Mouse (Mus musculus) MEL (cell line): ENCODE results near the gene Asb2. TPM values are rescaled to one million over a fixed set of nuclear protein-coding genes. Genes with fewer than 3 reads are reported as not detected.

ENCODE experiments used
- DNase-seq: peaks from one replicate; pipeline ENCODE4 v3.0.0; 2011; ENCODE audit warnings: low read depth, low spot score
- H3K27ac ChIP-seq: 2 replicates; pipeline ENCODE4 v1.5.1; 2012; ENCODE audit warnings: low read depth, mild to moderate bottlenecking, control low read depth, low read length, moderate library complexity; ENCODE audit not compliant: control insufficient read depth
- H3K27me3 ChIP-seq, 2 experiments: fragments of 150-350 bp in 1 of 2; sonication (generic) in 1 of 2; 2 replicates each; pipeline ENCODE4 v1.6.1; 2012; ENCODE audit warnings: low read length in 2 of 2, mild to moderate bottlenecking in 2 of 2, improper control_type of control experiment in 1 of 2, moderate library complexity in 1 of 2; ENCODE audit not compliant: insufficient read depth in 2 of 2, control insufficient read depth in 1 of 2
- H3K36me3 ChIP-seq, 2 experiments: 2 replicates each; pipeline ENCODE4 v1.6.1; 2012 to 2014; ENCODE audit warnings: low read length in 2 of 2, improper control_type of control experiment in 1 of 2, inconsistent platforms in 1 of 2, mild to moderate bottlenecking in 1 of 2; ENCODE audit not compliant: insufficient read depth in 2 of 2, control insufficient read depth in 1 of 2
- H3K4me1 ChIP-seq, 2 experiments: fragments of 150-350 bp in 1 of 2; sonication (generic) in 1 of 2; 2 replicates each; pipeline ENCODE4 v1.6.1; 2012; ENCODE audit warnings: low read length in 2 of 2, improper control_type of control experiment in 1 of 2, mild to moderate bottlenecking in 1 of 2; ENCODE audit not compliant: insufficient read depth in 2 of 2, control insufficient read depth in 1 of 2
- H3K4me3 ChIP-seq, 2 experiments: fragments of 150-350 bp in 1 of 2; sonication (generic) in 1 of 2; 2 replicates each; pipeline ENCODE4 v1.5.1; 2012; ENCODE audit warnings: low read depth in 2 of 2, low read length in 2 of 2, mild to moderate bottlenecking in 2 of 2, moderate library complexity in 2 of 2, control low read depth in 1 of 2, improper control_type of control experiment in 1 of 2; ENCODE audit not compliant: control insufficient read depth in 1 of 2, insufficient read depth in 1 of 2
- H3K79me2 ChIP-seq: 2 replicates; pipeline ENCODE4 v1.6.1; 2012; ENCODE audit warnings: mild to moderate bottlenecking, low read length, moderate library complexity; ENCODE audit not compliant: control insufficient read depth, poor library complexity, insufficient read depth
- H3K9ac ChIP-seq: 2 replicates; pipeline ENCODE4 v1.6.1; 2012; ENCODE audit warnings: low read depth, mild to moderate bottlenecking, control low read depth, low read length, moderate library complexity; ENCODE audit not compliant: control insufficient read depth, poor library complexity, severe bottlenecking
- H3K9me3 ChIP-seq: fragments of 150-350 bp; sonication (generic); replicated peaks from 2 replicates; pipeline ENCODE4 v1.6.1; 2012; ENCODE audit warnings: mild to moderate bottlenecking, low read length, improper control_type of control experiment, moderate library complexity; ENCODE audit not compliant: insufficient read depth
- CHD1 ChIP-seq: IDR thresholded peaks from 2 replicates; pipeline ENCODE4 v1.6.1; 2012; ENCODE audit warnings: low read depth, mild to moderate bottlenecking, inconsistent platforms, low read length, improper control_type of control experiment
- CHD2 ChIP-seq: IDR thresholded peaks from 2 replicates; pipeline ENCODE4 v1.6.1; 2011; ENCODE audit warnings: low read length, improper control_type of control experiment
- E2F4 ChIP-seq: IDR thresholded peaks from 2 replicates; pipeline ENCODE4 v1.6.1; 2011; ENCODE audit warnings: low read depth, low read length, improper control_type of control experiment, borderline replicate concordance
- ELF1 ChIP-seq: IDR thresholded peaks from 2 replicates; pipeline ENCODE4 v1.6.1; 2014; ENCODE audit warnings: low read depth, mild to moderate bottlenecking, inconsistent platforms, low read length, improper control_type of control experiment, moderate library complexity
- EP300 ChIP-seq, 2 experiments: IDR thresholded peaks; 2 replicates each; pipeline ENCODE4 v1.6.1; 2011; ENCODE audit warnings: improper control_type of control experiment in 2 of 2, low read length in 2 of 2, low read depth in 1 of 2, mild to moderate bottlenecking in 1 of 2
- ETS1 ChIP-seq: IDR thresholded peaks from 2 replicates; pipeline ENCODE4 v1.6.1; 2012; ENCODE audit warnings: low read depth, mild to moderate bottlenecking, inconsistent platforms, low read length, improper control_type of control experiment, moderate library complexity
- GATA1 ChIP-seq: IDR thresholded peaks from 2 replicates; pipeline ENCODE4 v1.6.1; 2011; ENCODE audit warnings: low read depth, low read length, improper control_type of control experiment
- KAT2A ChIP-seq: conservative IDR thresholded peaks from 2 replicates; pipeline ENCODE4 v1.6.1; 2012; ENCODE audit warnings: low read depth, low read length, improper control_type of control experiment, inconsistent platforms
- MAFK ChIP-seq: IDR thresholded peaks from 2 replicates; pipeline ENCODE4 v1.6.1; 2011; ENCODE audit warnings: low read depth, mild to moderate bottlenecking, low read length, improper control_type of control experiment, borderline replicate concordance
- MAX ChIP-seq: IDR thresholded peaks from 2 replicates; pipeline ENCODE4 v1.6.1; 2011; ENCODE audit warnings: low read length, improper control_type of control experiment
- MAZ ChIP-seq: IDR thresholded peaks from 2 replicates; pipeline ENCODE4 v1.6.1; 2012; ENCODE audit warnings: low read depth, mild to moderate bottlenecking, inconsistent platforms, low read length, improper control_type of control experiment
- MYB ChIP-seq: IDR thresholded peaks from 2 replicates; pipeline ENCODE4 v1.6.1; 2011; ENCODE audit warnings: mild to moderate bottlenecking, low read depth, low read length, improper control_type of control experiment
- MYC ChIP-seq: IDR thresholded peaks from 2 replicates; pipeline ENCODE4 v1.6.1; 2011; ENCODE audit warnings: low read depth, mild to moderate bottlenecking, low read length, improper control_type of control experiment, moderate library complexity
- NELFE ChIP-seq: IDR thresholded peaks from 2 replicates; pipeline ENCODE4 v1.6.1; 2011; ENCODE audit warnings: low read depth, low read length, improper control_type of control experiment
- NRF1 ChIP-seq: IDR thresholded peaks from 2 replicates; pipeline ENCODE4 v1.6.1; 2014; ENCODE audit warnings: low read depth, mild to moderate bottlenecking, inconsistent platforms, low read length, improper control_type of control experiment, moderate library complexity; ENCODE audit not compliant: poor library complexity, insufficient read depth, severe bottlenecking
- POLR2A ChIP-seq, 2 experiments: IDR thresholded peaks; 2 replicates each; pipeline ENCODE4 v1.6.1; 2011 to 2012; ENCODE audit warnings: low read length in 2 of 2, mild to moderate bottlenecking in 2 of 2, control low read depth in 1 of 2, improper control_type of control experiment in 1 of 2, low read depth in 1 of 2, moderate library complexity in 1 of 2; ENCODE audit not compliant: control insufficient read depth in 1 of 2, insufficient read depth in 1 of 2, poor library complexity in 1 of 2
- POLR2AphosphoS5 ChIP-seq: IDR thresholded peaks from 2 replicates; pipeline ENCODE4 v1.6.1; 2012; ENCODE audit warnings: low read depth, borderline replicate concordance, mild to moderate bottlenecking, inconsistent platforms, low read length, moderate library complexity, mixed read lengths
- SIN3A ChIP-seq: IDR thresholded peaks from 2 replicates; pipeline ENCODE4 v1.6.1; 2012; ENCODE audit warnings: low read length, improper control_type of control experiment, inconsistent platforms
- SMC3 ChIP-seq: IDR thresholded peaks from 2 replicates; pipeline ENCODE4 v1.6.1; 2011; ENCODE audit warnings: low read depth, low read length, improper control_type of control experiment
- UBTF ChIP-seq: IDR thresholded peaks from 2 replicates; pipeline ENCODE4 v1.6.1; 2012; ENCODE audit warnings: low read depth, mild to moderate bottlenecking, inconsistent platforms, low read length, improper control_type of control experiment, moderate library complexity, borderline replicate concordance; ENCODE audit not compliant: insufficient read depth
- USF2 ChIP-seq, 2 experiments: IDR thresholded peaks; 2 replicates each; pipeline ENCODE4 v1.6.1; 2011 to 2012; ENCODE audit warnings: improper control_type of control experiment in 2 of 2, low read length in 2 of 2, borderline replicate concordance in 1 of 2, inconsistent platforms in 1 of 2, low read depth in 1 of 2, mild to moderate bottlenecking in 1 of 2; ENCODE audit not compliant: insufficient read depth in 1 of 2
- ZKSCAN1 ChIP-seq: IDR thresholded peaks from 2 replicates; pipeline ENCODE4 v1.6.1; 2012; ENCODE audit warnings: low read depth, mild to moderate bottlenecking, inconsistent platforms, low read length, improper control_type of control experiment, moderate library complexity
- ZNF384 ChIP-seq: IDR thresholded peaks from 2 replicates; pipeline ENCODE4 v1.6.1; 2012; ENCODE audit warnings: low read depth, mild to moderate bottlenecking, inconsistent platforms, low read length, improper control_type of control experiment
- polyA plus RNA-seq, 2 experiments: library from polyadenylated mRNA; stranded (reverse) in 1 of 2; unstranded in 1 of 2; fragments of >175 nt in 1 of 2; fragments of >200 nt in 1 of 2; gene quantifications; 2 replicates each; pipeline versions ENCODE4 v1.2.1 to v1.2.4; 2012; ENCODE audit warnings: low replicate concordance in 2 of 2, low read depth in 1 of 2; ENCODE audit not compliant: insufficient read length in 2 of 2, insufficient read depth in 1 of 2, missing spikeins in 1 of 2
- total RNA-seq: library from RNA; depleted of rRNA; stranded (reverse); fragments of 300-350 nt; gene quantifications from 2 replicates; pipeline ENCODE4 v1.2.3, GENCODE M21; 2012

The Asb2 gene
- total and polyA plus RNA-seq, 3 experiments: 0.18 TPM; not detected in 2

GRCm38 (mm10) chr12:103313274-103313673 lies 42.5 kb downstream of the Asb2 start:
- Histone ChIP-seq H3K4me1 (no peaks in the 10 kb centered on the region), H3K27me3 (no peaks in the 10 kb centered on the region), H3K79me2 (no peaks in the 10 kb centered on the region), H3K4me3 (no peak overlapping the region), H3K36me3 (no peaks in the 10 kb centered on the region), H3K9ac (no peak overlapping the region), H3K27ac (no peak overlapping the region), H3K9me3 (no peaks in the 10 kb centered on the region)
- no peak for DNase-seq
- TF ChIP-seq MAZ (no peak), UBTF (no peak), GATA1 (no peak), POLR2A (IDR thresholded peaks at IDR 0.05; ENCODE audit: control insufficient read depth in 1 of 2, insufficient read depth in 1 of 2, low read depth in 1 of 2, low read length in 2 of 2, poor library complexity in 1 of 2) (no peak), MYB (no peak), ETS1 (no peak), MYC (no peak), ZNF384 (no peak), ZKSCAN1 (no peak), MAX (no peak), MAFK (no peak), EP300 (IDR thresholded peaks at IDR 0.05; ENCODE audit: low read depth in 1 of 2, low read length in 2 of 2) (no peak), SIN3A (no peak), E2F4 (no peak), NELFE (no peak), NRF1 (no peak), CHD1 (no peak)

GRCm38 (mm10) chr12:103311921-103312320 lies 43.9 kb downstream of the Asb2 start:
- Histone ChIP-seq H3K36me3 (no peaks in the 10 kb centered on the region), H3K27ac (no peak overlapping the region), H3K9ac (no peak overlapping the region), H3K4me1 (no peaks in the 10 kb centered on the region), H3K27me3 (no peaks in the 10 kb centered on the region), H3K4me3 (no peak overlapping the region), H3K79me2 (no peaks in the 10 kb centered on the region), H3K9me3 (no peaks in the 10 kb centered on the region)
- TF ChIP-seq KAT2A (no peak), POLR2AphosphoS5 (no peak), USF2 (IDR thresholded peaks at IDR 0.05; ENCODE audit: borderline replicate concordance in 1 of 2, insufficient read depth in 1 of 2, low read depth in 1 of 2, low read length in 2 of 2) (no peak), ELF1 (no peak), CHD2 (no peak), SMC3 (no peak)
- no peak for DNase-seq
